Mouse (Mus musculus) MEL (cell line): ENCODE measurements around the gene Ncf2. TPM values are rescaled to one million over a fixed set of nuclear protein-coding genes. Genes with fewer than 3 reads are reported as not detected.

Source experiments
- DNase-seq: peaks from one replicate; pipeline ENCODE4 v3.0.0; 2011; ENCODE audit warnings: low read depth, low spot score
- H3K27ac ChIP-seq: 2 replicates; pipeline ENCODE4 v1.5.1; 2012; ENCODE audit warnings: low read depth, mild to moderate bottlenecking, control low read depth, low read length, moderate library complexity; ENCODE audit not compliant: control insufficient read depth
- H3K27me3 ChIP-seq, 2 experiments: fragments of 150-350 bp in 1 of 2; sonication (generic) in 1 of 2; 2 replicates each; pipeline ENCODE4 v1.6.1; 2012; ENCODE audit warnings: low read length in 2 of 2, mild to moderate bottlenecking in 2 of 2, improper control_type of control experiment in 1 of 2, moderate library complexity in 1 of 2; ENCODE audit not compliant: insufficient read depth in 2 of 2, control insufficient read depth in 1 of 2
- H3K36me3 ChIP-seq, 2 experiments: 2 replicates each; pipeline ENCODE4 v1.6.1; 2012 to 2014; ENCODE audit warnings: low read length in 2 of 2, improper control_type of control experiment in 1 of 2, inconsistent platforms in 1 of 2, mild to moderate bottlenecking in 1 of 2; ENCODE audit not compliant: insufficient read depth in 2 of 2, control insufficient read depth in 1 of 2
- H3K4me1 ChIP-seq, 2 experiments: fragments of 150-350 bp in 1 of 2; sonication (generic) in 1 of 2; 2 replicates each; pipeline ENCODE4 v1.6.1; 2012; ENCODE audit warnings: low read length in 2 of 2, improper control_type of control experiment in 1 of 2, mild to moderate bottlenecking in 1 of 2; ENCODE audit not compliant: insufficient read depth in 2 of 2, control insufficient read depth in 1 of 2
- H3K4me3 ChIP-seq, 2 experiments: fragments of 150-350 bp in 1 of 2; sonication (generic) in 1 of 2; 2 replicates each; pipeline ENCODE4 v1.5.1; 2012; ENCODE audit warnings: low read depth in 2 of 2, low read length in 2 of 2, mild to moderate bottlenecking in 2 of 2, moderate library complexity in 2 of 2, control low read depth in 1 of 2, improper control_type of control experiment in 1 of 2; ENCODE audit not compliant: control insufficient read depth in 1 of 2, insufficient read depth in 1 of 2
- H3K79me2 ChIP-seq: 2 replicates; pipeline ENCODE4 v1.6.1; 2012; ENCODE audit warnings: mild to moderate bottlenecking, low read length, moderate library complexity; ENCODE audit not compliant: control insufficient read depth, poor library complexity, insufficient read depth
- H3K9ac ChIP-seq: 2 replicates; pipeline ENCODE4 v1.6.1; 2012; ENCODE audit warnings: low read depth, mild to moderate bottlenecking, control low read depth, low read length, moderate library complexity; ENCODE audit not compliant: control insufficient read depth, poor library complexity, severe bottlenecking
- H3K9me3 ChIP-seq: fragments of 150-350 bp; sonication (generic); replicated peaks from 2 replicates; pipeline ENCODE4 v1.6.1; 2012; ENCODE audit warnings: mild to moderate bottlenecking, low read length, improper control_type of control experiment, moderate library complexity; ENCODE audit not compliant: insufficient read depth
- BHLHE40 ChIP-seq: IDR thresholded peaks from 2 replicates; pipeline ENCODE4 v1.6.1; 2012; ENCODE audit warnings: low read depth, mild to moderate bottlenecking, inconsistent platforms, low read length, improper control_type of control experiment, borderline replicate concordance
- CHD1 ChIP-seq: IDR thresholded peaks from 2 replicates; pipeline ENCODE4 v1.6.1; 2012; ENCODE audit warnings: low read depth, mild to moderate bottlenecking, inconsistent platforms, low read length, improper control_type of control experiment
- CHD2 ChIP-seq: IDR thresholded peaks from 2 replicates; pipeline ENCODE4 v1.6.1; 2011; ENCODE audit warnings: low read length, improper control_type of control experiment
- CTCF ChIP-seq, 3 experiments: IDR thresholded peaks in 2 of 3; conservative IDR thresholded peaks in 1 of 3; 2 replicates each; pipeline ENCODE4 v1.5.1; 2011 to 2012; ENCODE audit warnings: low read length in 3 of 3, low read depth in 2 of 3, mild to moderate bottlenecking in 2 of 3, improper control_type of control experiment in 1 of 3, inconsistent platforms in 1 of 3, mixed read lengths in 1 of 3, moderate library complexity in 1 of 3; ENCODE audit not compliant: control insufficient read depth in 1 of 3, insufficient read depth in 1 of 3, poor library complexity in 1 of 3, severe bottlenecking in 1 of 3
- E2F4 ChIP-seq: IDR thresholded peaks from 2 replicates; pipeline ENCODE4 v1.6.1; 2011; ENCODE audit warnings: low read depth, low read length, improper control_type of control experiment, borderline replicate concordance
- ELF1 ChIP-seq: IDR thresholded peaks from 2 replicates; pipeline ENCODE4 v1.6.1; 2014; ENCODE audit warnings: low read depth, mild to moderate bottlenecking, inconsistent platforms, low read length, improper control_type of control experiment, moderate library complexity
- EP300 ChIP-seq, 2 experiments: IDR thresholded peaks; 2 replicates each; pipeline ENCODE4 v1.6.1; 2011; ENCODE audit warnings: improper control_type of control experiment in 2 of 2, low read length in 2 of 2, low read depth in 1 of 2, mild to moderate bottlenecking in 1 of 2
- HCFC1 ChIP-seq: IDR thresholded peaks from 2 replicates; pipeline ENCODE4 v1.6.1; 2012; ENCODE audit warnings: low read depth, mild to moderate bottlenecking, inconsistent platforms, low read length, improper control_type of control experiment, moderate library complexity
- JUND ChIP-seq: IDR thresholded peaks from 2 replicates; pipeline ENCODE4 v1.6.1; 2011; ENCODE audit warnings: low read depth, mild to moderate bottlenecking, improper control_type of control experiment, low read length
- KAT2A ChIP-seq: conservative IDR thresholded peaks from 2 replicates; pipeline ENCODE4 v1.6.1; 2012; ENCODE audit warnings: low read depth, low read length, improper control_type of control experiment, inconsistent platforms
- MAFK ChIP-seq: IDR thresholded peaks from 2 replicates; pipeline ENCODE4 v1.6.1; 2011; ENCODE audit warnings: low read depth, mild to moderate bottlenecking, low read length, improper control_type of control experiment, borderline replicate concordance
- MAZ ChIP-seq: IDR thresholded peaks from 2 replicates; pipeline ENCODE4 v1.6.1; 2012; ENCODE audit warnings: low read depth, mild to moderate bottlenecking, inconsistent platforms, low read length, improper control_type of control experiment
- MEF2A ChIP-seq: IDR thresholded peaks from 2 replicates; pipeline ENCODE4 v1.6.1; 2014; ENCODE audit warnings: low read depth, mild to moderate bottlenecking, inconsistent platforms, low read length, improper control_type of control experiment; ENCODE audit not compliant: poor library complexity, insufficient replicate concordance, severe bottlenecking; ENCODE audit errors: extremely low read depth
- MYB ChIP-seq: IDR thresholded peaks from 2 replicates; pipeline ENCODE4 v1.6.1; 2011; ENCODE audit warnings: mild to moderate bottlenecking, low read depth, low read length, improper control_type of control experiment
- NELFE ChIP-seq: IDR thresholded peaks from 2 replicates; pipeline ENCODE4 v1.6.1; 2011; ENCODE audit warnings: low read depth, low read length, improper control_type of control experiment
- POLR2A ChIP-seq, 2 experiments: IDR thresholded peaks; 2 replicates each; pipeline ENCODE4 v1.6.1; 2011 to 2012; ENCODE audit warnings: low read length in 2 of 2, mild to moderate bottlenecking in 2 of 2, control low read depth in 1 of 2, improper control_type of control experiment in 1 of 2, low read depth in 1 of 2, moderate library complexity in 1 of 2; ENCODE audit not compliant: control insufficient read depth in 1 of 2, insufficient read depth in 1 of 2, poor library complexity in 1 of 2
- POLR2AphosphoS2 ChIP-seq: IDR thresholded peaks from 2 replicates; pipeline ENCODE4 v1.6.1; 2011; ENCODE audit warnings: low read length, improper control_type of control experiment
- RAD21 ChIP-seq: IDR thresholded peaks from 2 replicates; pipeline ENCODE4 v1.6.1; 2011; ENCODE audit warnings: mild to moderate bottlenecking, low read depth, low read length, improper control_type of control experiment
- RCOR1 ChIP-seq: IDR thresholded peaks from 2 replicates; pipeline ENCODE4 v1.6.1; 2012; ENCODE audit warnings: low read depth, mild to moderate bottlenecking, inconsistent platforms, low read length, improper control_type of control experiment
- SIN3A ChIP-seq: IDR thresholded peaks from 2 replicates; pipeline ENCODE4 v1.6.1; 2012; ENCODE audit warnings: low read length, improper control_type of control experiment, inconsistent platforms
- SMC3 ChIP-seq: IDR thresholded peaks from 2 replicates; pipeline ENCODE4 v1.6.1; 2011; ENCODE audit warnings: low read depth, low read length, improper control_type of control experiment
- TBP ChIP-seq: IDR thresholded peaks from 2 replicates; pipeline ENCODE4 v1.8.0; 2011; ENCODE audit warnings: low read depth, low read length, improper control_type of control experiment
- TCF12 ChIP-seq: IDR thresholded peaks from 2 replicates; pipeline ENCODE4 v1.6.1; 2014; ENCODE audit warnings: low read depth, mild to moderate bottlenecking, inconsistent platforms, low read length, improper control_type of control experiment, moderate library complexity
- UBTF ChIP-seq: IDR thresholded peaks from 2 replicates; pipeline ENCODE4 v1.6.1; 2012; ENCODE audit warnings: low read depth, mild to moderate bottlenecking, inconsistent platforms, low read length, improper control_type of control experiment, moderate library complexity, borderline replicate concordance; ENCODE audit not compliant: insufficient read depth
- USF1 ChIP-seq: IDR thresholded peaks from 2 replicates; pipeline ENCODE4 v1.6.1; 2014; ENCODE audit warnings: low read depth, mild to moderate bottlenecking, inconsistent platforms, low read length, improper control_type of control experiment, moderate library complexity
- USF2 ChIP-seq, 2 experiments: IDR thresholded peaks; 2 replicates each; pipeline ENCODE4 v1.6.1; 2011 to 2012; ENCODE audit warnings: improper control_type of control experiment in 2 of 2, low read length in 2 of 2, borderline replicate concordance in 1 of 2, inconsistent platforms in 1 of 2, low read depth in 1 of 2, mild to moderate bottlenecking in 1 of 2; ENCODE audit not compliant: insufficient read depth in 1 of 2
- ZC3H11A ChIP-seq: IDR thresholded peaks from 2 replicates; pipeline ENCODE4 v1.6.1; 2012; ENCODE audit warnings: low read depth, mild to moderate bottlenecking, inconsistent platforms, low read length, improper control_type of control experiment
- ZKSCAN1 ChIP-seq: IDR thresholded peaks from 2 replicates; pipeline ENCODE4 v1.6.1; 2012; ENCODE audit warnings: low read depth, mild to moderate bottlenecking, inconsistent platforms, low read length, improper control_type of control experiment, moderate library complexity
- ZMIZ1 ChIP-seq: IDR thresholded peaks from 2 replicates; pipeline ENCODE4 v1.6.1; 2012; ENCODE audit warnings: low read depth, mild to moderate bottlenecking, inconsistent platforms, low read length, improper control_type of control experiment, moderate library complexity
- ZNF384 ChIP-seq: IDR thresholded peaks from 2 replicates; pipeline ENCODE4 v1.6.1; 2012; ENCODE audit warnings: low read depth, mild to moderate bottlenecking, inconsistent platforms, low read length, improper control_type of control experiment
- polyA plus RNA-seq, 2 experiments: library from polyadenylated mRNA; stranded (reverse) in 1 of 2; unstranded in 1 of 2; fragments of >175 nt in 1 of 2; fragments of >200 nt in 1 of 2; gene quantifications; 2 replicates each; pipeline versions ENCODE4 v1.2.1 to v1.2.4; 2012; ENCODE audit warnings: low replicate concordance in 2 of 2, low read depth in 1 of 2; ENCODE audit not compliant: insufficient read length in 2 of 2, insufficient read depth in 1 of 2, missing spikeins in 1 of 2
- total RNA-seq: library from RNA; depleted of rRNA; stranded (reverse); fragments of 300-350 nt; gene quantifications from 2 replicates; pipeline ENCODE4 v1.2.3, GENCODE M21; 2012

The Ncf2 gene
- total and polyA plus RNA-seq, 3 experiments: 41.8 to 49.2 TPM; not detected in 1

DNA sequence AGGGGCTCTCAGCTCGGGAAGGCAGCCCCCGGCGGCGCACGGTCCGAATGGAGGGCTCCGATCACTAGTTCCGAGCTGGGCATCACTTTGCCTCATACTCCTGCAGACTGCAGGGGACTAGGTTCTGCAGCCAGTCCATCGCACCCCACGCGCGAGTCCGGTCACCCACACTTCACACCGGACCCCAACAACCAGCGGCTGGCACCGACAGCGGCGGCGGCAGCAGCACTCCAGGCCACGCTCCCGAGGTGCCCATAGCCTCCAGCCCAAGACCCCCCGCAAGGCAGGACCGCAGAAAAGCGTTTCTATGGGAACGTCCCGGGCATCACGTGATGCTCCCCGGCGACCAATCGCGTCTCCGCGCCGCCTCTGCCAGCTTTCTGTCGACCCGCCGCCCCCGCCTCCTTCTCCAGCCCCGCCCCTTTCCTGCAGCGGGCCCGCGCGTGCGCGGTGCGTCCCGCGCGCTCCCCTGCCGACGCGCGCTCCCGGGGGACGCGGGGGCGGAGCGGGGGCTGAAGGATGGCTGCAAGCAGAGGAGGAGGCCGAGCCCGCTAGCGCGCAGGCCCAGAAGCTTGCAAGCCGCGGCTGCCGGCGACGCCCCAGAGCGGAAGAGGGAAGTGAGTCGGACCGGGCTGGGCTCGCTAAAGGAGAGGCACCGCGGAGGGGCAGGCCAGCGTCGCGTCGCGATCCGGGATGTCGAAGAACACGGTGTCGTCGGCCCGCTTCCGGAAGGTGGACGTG, 33.8 kb upstream of the Ncf2 start, which contains the start of the genes Rgl1 and Arpc5 (continued):
- TF ChIP-seq SIN3A (peak; percentile 70; the same call in 1 of the 2 replicates), RAD21 (no peak), HCFC1 (peak; percentile 77)

DNA sequence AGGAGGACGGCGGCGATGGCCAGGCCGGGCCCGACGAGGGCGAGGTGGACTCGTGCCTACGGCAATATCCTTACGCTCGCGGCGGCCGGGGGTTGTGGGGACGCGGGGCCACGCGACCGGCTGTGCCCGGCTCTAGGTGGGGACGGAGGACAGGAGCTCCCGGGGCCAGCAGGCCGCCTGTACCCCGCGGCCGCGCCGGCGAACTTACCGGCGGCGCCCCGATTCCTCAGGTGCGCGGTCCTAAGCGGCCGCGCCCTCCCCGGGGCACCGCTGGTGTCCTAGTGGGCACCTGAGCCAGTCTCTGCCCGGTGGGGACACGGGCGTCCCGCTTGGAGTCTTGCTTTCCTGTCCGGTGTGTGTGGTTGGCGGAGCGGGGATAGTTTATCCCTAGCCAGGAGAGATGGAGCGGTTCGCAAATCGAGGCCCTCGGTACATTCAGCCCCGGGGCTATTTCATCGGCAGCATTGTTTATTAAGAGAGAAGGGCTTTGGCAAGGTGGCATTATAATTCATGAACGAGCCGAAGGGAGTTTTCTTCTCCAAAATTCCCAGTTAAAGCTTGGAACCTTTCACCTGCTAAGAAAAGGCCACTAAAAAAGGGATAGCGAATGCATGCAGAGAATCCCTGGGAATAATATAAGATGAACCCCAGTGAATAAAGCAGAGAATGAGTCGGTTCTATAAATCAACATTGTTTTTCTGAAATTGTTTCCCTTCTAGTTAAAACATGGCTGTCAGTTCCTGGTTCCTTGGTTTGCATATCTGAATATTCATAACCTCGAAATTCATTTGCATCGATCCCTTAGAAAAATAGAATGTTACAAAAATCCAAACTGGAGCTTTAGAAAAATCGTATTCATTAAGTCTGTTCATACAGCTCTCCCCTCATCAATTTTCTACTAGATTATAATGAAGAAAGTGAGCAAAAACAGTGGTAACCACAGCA, 32.9 kb upstream of the Ncf2 start:
- H3K27ac ChIP-seq: peak overlapping the region; percentile 71
- H3K36me3 ChIP-seq: peaks cover 4 to 20% of the 10 kb centered on the region in 2 experiments
- peaks cover 13% of the 10 kb centered on the region for H3K79me2 ChIP-seq
- H3K4me1 ChIP-seq: peaks cover 0 to 4% of the 10 kb centered on the region in 2 experiments; a peak in 2 of 4 replicates
- H3K4me3 ChIP-seq: peak overlapping the region; percentile 98 to 99
- peak overlapping the region; percentile 96 for H3K9ac ChIP-seq
- DNase-seq: peak; percentile 66
- H3K27me3 ChIP-seq: peaks cover 2 to 3% of the 10 kb centered on the region in 2 experiments; a peak in 3 of 4 replicates
- H3K9me3 ChIP-seq: no peaks in the 10 kb centered on the region
- TF ChIP-seq ZMIZ1 (no peak), EP300 (IDR thresholded peaks at IDR 0.05; ENCODE audit: low read depth in 1 of 2, low read length in 2 of 2) (no peak), POLR2A (IDR thresholded peaks at IDR 0.05; ENCODE audit: control insufficient read depth in 1 of 2, insufficient read depth in 1 of 2, low read depth in 1 of 2, low read length in 2 of 2, poor library complexity in 1 of 2) (peak in 1 of 2 experiments; percentile 19; a peak in 1 of 4 replicates), ELF1 (peak; percentile 74), RAD21 (no peak), HCFC1 (no peak), RCOR1 (no peak), TCF12 (no peak), MAZ (no peak), MYB (no peak), MEF2A (no peak), JUND (no peak), USF1 (no peak), ZKSCAN1 (no peak), ZNF384 (no peak), SMC3 (no peak), MAFK (no peak), CHD1 (no peak; the same call in 1 of the 2 replicates), UBTF (no peak), KAT2A (no peak), CTCF (IDR thresholded peaks at IDR 0.05 in 2 of 3, conservative IDR thresholded peaks at IDR 0.05 in 1 of 3; ENCODE audit: control insufficient read depth in 1 of 3, insufficient read depth in 1 of 3, low read depth in 2 of 3, low read length in 3 of 3, poor library complexity in 1 of 3, severe bottlenecking in 1 of 3) (no peak), BHLHE40 (no peak), E2F4 (no peak), TBP (no peak), ZC3H11A (no peak), NELFE (no peak), CHD2 (no peak), SIN3A (peak; percentile 81; the same call in 1 of the 2 replicates), USF2 (IDR thresholded peaks at IDR 0.05; ENCODE audit: borderline replicate concordance in 1 of 2, insufficient read depth in 1 of 2, low read depth in 1 of 2, low read length in 2 of 2) (no peak), POLR2AphosphoS2 (0 out of 2 replicates have a peak, but pooled peaks have one; percentile 5)
